Mouse (Mus musculus) erythroblast, embryonic 14.5 days (primary cell): ENCODE measurements around the gene Elk4. TPM values are rescaled to one million over a fixed set of nuclear protein-coding genes. Genes with fewer than 3 reads are reported as not detected.

Source experiments
- H3K27me3 ChIP-seq: 2 replicates; pipeline ENCODE4 v1.6.1; 2012; ENCODE audit warnings: inconsistent platforms; ENCODE audit not compliant: control insufficient read depth
- H3K36me3 ChIP-seq: 2 replicates; pipeline ENCODE4 v1.6.1; 2012; ENCODE audit warnings: mild to moderate bottlenecking, inconsistent platforms; ENCODE audit not compliant: control insufficient read depth
- H3K4me1 ChIP-seq: 2 replicates; pipeline ENCODE4 v1.6.1; 2012; ENCODE audit warnings: inconsistent platforms; ENCODE audit not compliant: control insufficient read depth
- H3K4me3 ChIP-seq: replicated peaks from 2 replicates; pipeline ENCODE3; 2012; ENCODE audit warnings: moderate library complexity, mild to moderate bottlenecking, inconsistent platforms
- H3K9me3 ChIP-seq: 2 replicates; pipeline ENCODE4 v1.6.1; 2012; ENCODE audit warnings: low read length, inconsistent platforms, mixed read lengths; ENCODE audit not compliant: control insufficient read depth
- GATA1 ChIP-seq: IDR thresholded peaks from 2 replicates; pipeline ENCODE4 v1.6.1; 2012; ENCODE audit warnings: low read length, inconsistent platforms, mixed read lengths
- TAL1 ChIP-seq: IDR thresholded peaks from 3 replicates; pipeline ENCODE4 v1.6.1; 2012; ENCODE audit warnings: low read length, inconsistent platforms, mixed read lengths
- polyA plus RNA-seq: library from polyadenylated mRNA; stranded (reverse); fragments of >175 nt; gene quantifications from 2 replicates; pipeline ENCODE4 v1.2.3, GENCODE M21; 2012

Elk4 gene
- polyA plus RNA-seq, 1 experiment: 0.38 TPM

GRCm38 (mm10) chr1:132008881-132009644, 1.7 kb downstream of the Elk4 start:
- peak overlapping the region; percentile 95 for H3K4me3 ChIP-seq
- no peaks in the 10 kb centered on the region for H3K27me3 ChIP-seq
- TF ChIP-seq TAL1: no peak
- no peak for TF ChIP-seq GATA1
- H3K4me1 ChIP-seq: peaks cover 49% of the 10 kb centered on the region
- peaks cover 24% of the 10 kb centered on the region for H3K36me3 ChIP-seq
- no peaks in the 10 kb centered on the region for H3K9me3 ChIP-seq

GRCm38 (mm10) chr1:132010632-132011501, 3.5 kb downstream of the Elk4 start:
- TF ChIP-seq TAL1 (no peak), GATA1 (no peak)
- H3K4me1 ChIP-seq: peaks cover 49% of the 10 kb centered on the region
- H3K9me3 ChIP-seq: peaks cover 3% of the 10 kb centered on the region
- H3K36me3 ChIP-seq: peaks cover 42% of the 10 kb centered on the region
- H3K27me3 ChIP-seq: no peaks in the 10 kb centered on the region
- no peak overlapping the region for H3K4me3 ChIP-seq

- Histone ChIP-seq H3K36me3 (peaks cover 48% of the 10 kb centered on the region), H3K4me3 (no peak overlapping the region), H3K4me1 (peaks cover 45% of the 10 kb centered on the region), H3K9me3 (peaks cover 3% of the 10 kb centered on the region), H3K27me3 (no peaks in the 10 kb centered on the region)
- TF ChIP-seq TAL1 (no peak), GATA1 (no peak)
Measured at GRCm38 (mm10) chr1:132011785-132012184, 4.4 kb downstream of the Elk4 start.

- no peak for TF ChIP-seq TAL1
- Histone ChIP-seq H3K36me3 (peaks cover 58% of the 10 kb centered on the region), H3K4me1 (peaks cover 42% of the 10 kb centered on the region), H3K4me3 (no peak overlapping the region), H3K9me3 (peaks cover 3% of the 10 kb centered on the region), H3K27me3 (no peaks in the 10 kb centered on the region)
Measured at GRCm38 (mm10) chr1:132012861-132013260, 5.5 kb downstream of the Elk4 start.

GRCm38 (mm10) chr1:132014800-132015199, 7.4 kb downstream of the Elk4 start:
- H3K4me3 ChIP-seq: no peak overlapping the region
- H3K27me3 ChIP-seq: no peaks in the 10 kb centered on the region
- H3K9me3 ChIP-seq: peaks cover 3% of the 10 kb centered on the region
- TF ChIP-seq GATA1 (no peak), TAL1 (no peak)
- peaks cover 78% of the 10 kb centered on the region for H3K36me3 ChIP-seq
- peaks cover 29% of the 10 kb centered on the region for H3K4me1 ChIP-seq

- no peak for TF ChIP-seq GATA1
- no peak for TF ChIP-seq TAL1
- Histone ChIP-seq H3K4me1 (peaks cover 16% of the 10 kb centered on the region), H3K36me3 (peaks cover 88% of the 10 kb centered on the region)
Measured at GRCm38 (mm10) chr1:132016691-132017090, 9.3 kb downstream of the Elk4 start.

GRCm38 (mm10) chr1:132019876-132020275, 12.5 kb downstream of the Elk4 start:
- H3K4me3 ChIP-seq: no peak overlapping the region
- H3K36me3 ChIP-seq: peaks cover 96% of the 10 kb centered on the region
- TF ChIP-seq TAL1 (no peak), GATA1 (no peak)
- H3K27me3 ChIP-seq: no peaks in the 10 kb centered on the region
- H3K4me1 ChIP-seq: peaks cover 32% of the 10 kb centered on the region
- peaks cover under 1% of the 10 kb centered on the region for H3K9me3 ChIP-seq

More at GRCm38 (mm10) chr1:132016691-132017090, 9.3 kb downstream of the Elk4 start:
- no peak overlapping the region for H3K4me3 ChIP-seq
- H3K27me3 ChIP-seq: no peaks in the 10 kb centered on the region
- peaks cover 3% of the 10 kb centered on the region for H3K9me3 ChIP-seq

- Histone ChIP-seq H3K9me3 (no peaks in the 10 kb centered on the region), H3K36me3 (peaks cover 95% of the 10 kb centered on the region), H3K27me3 (no peaks in the 10 kb centered on the region), H3K4me3 (no peak overlapping the region), H3K4me1 (peaks cover 49% of the 10 kb centered on the region)
- TF ChIP-seq TAL1 (no peak), GATA1 (no peak)
Measured at GRCm38 (mm10) chr1:132022107-132022506, 14.7 kb downstream of the Elk4 start.

GRCm38 (mm10) chr1:132026925-132027646, 19.7 kb downstream of the Elk4 start:
- peak overlapping the region; percentile 21 for H3K4me3 ChIP-seq

More at GRCm38 (mm10) chr1:132026925-132027646, 19.7 kb downstream of the Elk4 start:
- Histone ChIP-seq H3K9me3 (no peaks in the 10 kb centered on the region), H3K27me3 (no peaks in the 10 kb centered on the region), H3K4me1 (peaks cover 80% of the 10 kb centered on the region), H3K36me3 (peaks cover 94% of the 10 kb centered on the region)
- peak; percentile 91 for TF ChIP-seq GATA1
- peak; percentile 86 for TF ChIP-seq TAL1
